Mouse (Mus musculus) kidney, adult 18-20 months (tissue): ENCODE measurements around the gene Prkd3.

Source experiments
- DNase-seq: peaks from one replicate; pipeline ENCODE4 v3.0.0; 2021

Gene Prkd3

DNA sequence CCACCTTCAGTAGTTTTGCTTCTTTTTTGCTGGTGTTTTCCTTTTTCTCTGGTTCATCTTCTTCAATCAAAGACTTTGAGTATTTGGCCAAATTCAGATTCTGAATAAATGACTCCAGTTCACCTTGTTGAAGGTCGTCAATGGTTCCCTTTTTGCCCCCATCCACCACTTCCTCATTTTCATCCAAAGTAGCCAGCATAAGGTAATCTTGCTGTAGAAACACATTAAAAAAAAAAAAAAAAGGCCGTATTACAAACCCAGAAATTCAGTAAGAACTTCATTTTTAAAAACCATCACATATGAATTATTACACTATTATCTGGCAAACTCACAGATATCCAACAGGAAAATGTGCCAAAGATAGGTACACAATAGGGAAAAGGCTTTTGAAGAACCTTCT lies 84.8 kb downstream of the Prkd3 start:
- no peak for DNase-seq

DNA sequence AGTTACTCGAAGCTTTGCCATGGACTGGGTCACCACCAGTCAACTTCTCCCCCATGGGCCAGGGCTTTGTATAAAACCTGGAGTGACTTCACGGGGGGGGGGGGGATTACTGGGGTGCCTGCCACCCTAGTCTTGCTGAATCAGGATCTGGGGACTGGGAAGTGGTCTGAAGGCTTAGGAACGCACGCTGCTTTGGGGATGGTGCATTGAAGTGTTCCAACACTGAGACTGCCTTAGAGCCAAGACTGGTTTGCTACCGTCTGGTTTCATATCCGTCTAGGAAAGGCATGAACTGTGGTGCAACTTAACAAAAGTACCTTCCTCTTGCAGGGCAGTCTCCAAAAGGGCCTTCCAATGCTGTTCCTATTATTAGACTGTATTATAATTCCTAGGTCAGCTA lies 102.9 kb downstream of the Prkd3 start:
- no peak for DNase-seq

DNA sequence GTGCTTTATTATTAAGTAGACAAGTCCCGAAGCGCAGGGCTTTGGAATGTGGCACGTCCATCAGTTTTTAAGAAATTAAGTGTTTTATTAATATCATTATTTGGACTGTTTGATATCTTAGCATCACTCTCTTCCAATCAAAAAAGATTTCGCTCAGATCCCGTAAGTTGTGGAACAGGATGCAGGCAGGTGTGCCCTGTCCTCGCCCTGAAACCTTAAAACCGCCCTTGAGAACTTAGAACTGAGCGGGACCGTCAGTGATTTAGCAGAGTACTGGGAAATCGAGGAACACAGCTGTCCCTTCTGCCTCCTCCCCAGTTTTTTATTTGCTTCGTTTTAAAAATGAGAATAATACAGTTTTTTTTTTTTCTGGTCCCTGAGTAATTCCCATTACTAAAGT lies 103.7 kb downstream of the Prkd3 start:
- DNase-seq: no peak

- peak; percentile 94 for DNase-seq
Observed at GRCm38 (mm10) chr17:78916369-78916813, 104.2 kb downstream of the Prkd3 start, which contains the start of gene Cebpzos. Gene Cebpzos (plus strand): TSS chr17:78916500.

- no peak for DNase-seq
Observed at GRCm38 (mm10) chr17:78915772-78916171, 104.8 kb downstream of the Prkd3 start.

GRCm38 (mm10) chr17:78913921-78914320 lies 106.7 kb downstream of the Prkd3 start:
- DNase-seq: no peak

- DNase-seq: no peak
Observed at GRCm38 (mm10) chr17:78912861-78913281, 107.7 kb downstream of the Prkd3 start.

GRCm38 (mm10) chr17:78909374-78909773 lies 111.2 kb downstream of the Prkd3 start:
- DNase-seq: no peak

- DNase-seq: no peak
Observed at GRCm38 (mm10) chr17:78906892-78907291, 113.7 kb downstream of the Prkd3 start, which contains the start of gene Sult6b1. Gene Sult6b1 (minus strand): TSS chr17:78906992.

DNA sequence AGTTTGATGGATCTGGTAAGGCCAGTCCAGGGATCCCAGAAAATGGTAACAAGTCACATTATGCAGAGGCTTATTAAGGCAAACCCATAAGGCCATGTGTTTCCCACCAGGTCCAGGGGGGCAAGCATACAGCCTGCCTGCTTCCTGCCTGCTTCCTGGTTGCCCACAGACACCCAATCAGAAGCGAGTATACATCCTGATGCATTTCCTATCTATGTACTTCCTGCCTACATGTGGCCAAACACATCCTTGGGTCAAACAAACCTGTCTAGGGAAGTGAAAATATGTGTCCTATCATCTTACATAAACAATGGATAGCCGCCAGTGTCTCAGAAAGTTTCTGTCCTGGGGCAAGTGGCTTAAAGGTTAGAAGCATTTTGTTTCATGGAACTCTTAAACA lies 117.5 kb downstream of the Prkd3 start:
- DNase-seq: no peak
